Mouse (Mus musculus) neural tube, embryonic 11.5 days (tissue): ENCODE data around the gene Zfp442. TPM values are rescaled to one million over a fixed set of nuclear protein-coding genes. Genes with fewer than 3 reads are reported as not detected.
"Not testable (repeated sequence)": the region's sequence is repeated elsewhere in the genome, so short reads cannot be mapped to it uniquely, and the experiment has no call there.

ENCODE experiments used
- ATAC-seq: fragments of 200-750 bp; cut with Nextera tagmentation; 2 replicates; pipeline ENCODE4 v1.8.0; 2017; ENCODE audit warnings: moderate number of reproducible peaks, mild to moderate bottlenecking, moderate TSS enrichment, moderate library complexity; ENCODE audit not compliant: insufficient read depth, low FRiP score, low TSS enrichment
- DNase-seq: peaks from one replicate; pipeline ENCODE4 v3.0.0-alpha.2; 2015; ENCODE audit warnings: low spot score
- H3K27ac ChIP-seq: fragments of 300-500 bp; sonication (generic); 2 replicates; pipeline ENCODE4 v1.5.1; 2014; ENCODE audit warnings: low read depth, mild to moderate bottlenecking, low read length
- H3K27me3 ChIP-seq: fragments of 300-500 bp; sonication (generic); 2 replicates; pipeline ENCODE4 v1.6.1; 2014; ENCODE audit warnings: mild to moderate bottlenecking, low read length, mixed read lengths; ENCODE audit not compliant: control insufficient read depth, insufficient read depth
- H3K36me3 ChIP-seq: fragments of 300-500 bp; sonication (generic); 2 replicates; pipeline ENCODE4 v1.6.1; 2014; ENCODE audit warnings: mild to moderate bottlenecking, low read length, moderate library complexity, mixed read lengths; ENCODE audit not compliant: control insufficient read depth, insufficient read depth
- H3K4me1 ChIP-seq: fragments of 300-500 bp; sonication (generic); 2 replicates; pipeline ENCODE4 v1.6.1; 2014; ENCODE audit warnings: low read length, mixed read lengths; ENCODE audit not compliant: control insufficient read depth, insufficient read depth
- H3K4me2 ChIP-seq: fragments of 300-500 bp; sonication (generic); 2 replicates; pipeline ENCODE4 v1.6.1; 2014; ENCODE audit warnings: low read depth, mild to moderate bottlenecking, moderate library complexity
- H3K4me3 ChIP-seq: fragments of 300-500 bp; sonication (generic); 2 replicates; pipeline ENCODE4 v1.5.1; 2014; ENCODE audit warnings: low read depth, low read length
- H3K9ac ChIP-seq: fragments of 300-500 bp; sonication (generic); 2 replicates; pipeline ENCODE4 v1.6.1; 2014; ENCODE audit warnings: mild to moderate bottlenecking, low read length
- H3K9me3 ChIP-seq: fragments of 300-500 bp; sonication (generic); 2 replicates; pipeline ENCODE4 v1.6.1; 2016; ENCODE audit warnings: low read length; ENCODE audit not compliant: control insufficient read depth
- WGBS: fragments of 180-500 bp; shearing (Covaris S2); extraction: QIAGEN DNeasy Blood & Tissue Kit; methylation state at CpG from one replicate; pipeline ENCODE4 v1.1.7; 2014; 5-methylcytosine and 5-hydroxymethylcytosine counted together
- polyA plus RNA-seq: library from polyadenylated mRNA; unstranded; fragments of >200 nt; fragmentation: Nextera tagmentation; extraction: Ambion mirVana; gene quantifications from 2 replicates; pipeline ENCODE4 v1.2.1, GENCODE M21; 2014

Gene Zfp442
- 8.6 and 9.0 TPM in 2 replicates for polyA plus RNA-seq

DNA sequence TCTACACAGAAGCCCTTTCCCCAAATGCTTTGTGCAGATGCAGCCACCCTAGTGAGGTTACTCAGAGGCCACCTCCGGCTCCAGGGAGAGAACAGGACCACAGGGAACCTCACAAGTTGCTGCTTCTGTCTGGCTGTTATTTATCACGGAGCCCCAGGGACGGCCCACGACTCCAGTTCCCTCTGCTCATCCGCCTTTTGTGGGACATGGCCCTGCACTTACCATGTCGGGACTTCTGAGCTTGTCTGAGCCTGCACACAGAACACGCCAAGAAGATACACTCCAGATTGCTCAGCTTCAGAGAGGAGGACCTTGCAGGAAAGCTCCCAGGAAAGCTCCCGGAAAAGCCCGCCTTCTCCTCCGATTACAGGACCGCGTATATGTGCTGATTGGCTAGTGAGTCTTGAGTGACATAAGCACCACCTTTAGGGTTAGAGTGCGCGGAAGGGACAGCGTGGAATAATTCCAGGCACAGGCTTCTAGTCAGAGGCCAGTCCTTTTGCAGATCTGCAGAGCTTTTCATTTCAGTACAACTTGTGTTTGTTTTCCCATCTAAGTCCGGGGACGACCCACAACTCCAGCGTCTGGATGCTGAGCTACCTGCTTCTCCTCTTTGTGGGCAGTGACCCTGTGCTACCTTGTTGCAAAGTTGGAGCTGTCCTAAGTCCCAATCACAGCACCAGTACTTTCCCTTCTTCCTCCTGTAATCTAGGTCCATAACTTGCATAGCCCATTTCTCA lies at the start of gene Zfp442:
Gene Zfp442 (minus strand): TSS at position 307 of the 740 bp plus-strand sequence.
- not testable (repeated sequence) for H3K9me3 ChIP-seq, H3K36me3 ChIP-seq, H3K4me1 ChIP-seq, H3K27me3 ChIP-seq
- Histone ChIP-seq H3K4me2 (peak within 1 kb of the TSS; percentile 37), H3K9ac (peak within 1 kb of the TSS; percentile 39), H3K4me3 (peak within 1 kb of the TSS; percentile 41), H3K27ac (0 out of 2 replicates have a peak within 1 kb of the TSS, but pooled peaks have one; percentile 39)
- WGBS, result under 1% methylated on average over 18 of the region's 18 CpGs
- DNase-seq, result peak; percentile 66
- ATAC-seq, result peak; percentile 99

DNA sequence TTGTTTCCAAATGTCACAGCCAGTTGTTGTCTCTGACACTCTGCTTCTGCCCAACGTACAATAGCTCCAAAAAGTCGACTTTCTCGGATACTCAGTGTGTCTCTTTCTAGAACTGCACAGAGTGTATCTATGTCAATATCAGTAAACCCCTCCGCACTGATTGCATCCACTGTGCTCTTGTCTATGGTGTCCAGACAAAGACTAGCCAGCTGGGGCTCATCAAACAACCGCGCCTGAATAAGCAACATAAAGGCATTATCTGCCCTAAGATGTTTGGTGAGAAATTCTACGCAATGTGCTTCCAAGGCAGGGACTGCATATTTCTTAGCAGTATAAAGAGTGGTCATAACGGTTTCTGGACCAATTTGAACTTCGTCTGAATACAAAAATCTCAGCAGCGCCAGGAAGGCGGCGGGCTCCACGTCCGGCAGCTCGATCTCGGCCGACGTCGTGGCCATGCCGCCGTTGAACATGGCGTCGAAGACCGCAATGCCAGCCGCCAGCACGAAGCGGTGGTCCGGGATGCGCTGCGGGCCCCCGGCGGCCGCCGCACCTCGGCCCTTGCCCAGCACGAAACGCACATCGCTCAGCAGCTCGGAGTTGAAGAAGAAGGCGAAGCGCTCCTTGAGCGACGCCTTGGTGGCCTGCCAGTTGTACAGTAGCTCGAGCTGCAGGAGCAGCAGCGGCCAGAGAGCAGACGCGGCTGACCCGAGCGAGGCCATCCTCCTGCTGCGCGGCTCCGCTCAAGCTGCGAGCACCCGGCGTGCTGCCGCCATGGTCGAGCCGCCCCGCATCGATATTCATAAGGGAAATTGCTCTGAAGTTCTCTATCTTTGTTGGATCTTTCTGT lies 49.1 kb upstream of the Zfp442 start:
- peak overlapping the region; percentile 32 for H3K9ac ChIP-seq
- H3K27me3 ChIP-seq, H3K9me3 ChIP-seq, H3K36me3 ChIP-seq, H3K4me1 ChIP-seq, H3K27ac ChIP-seq: not testable (repeated sequence)
- WGBS, result 39% methylated on average over 59 of the region's 60 CpGs
- ATAC-seq (0 out of 2 replicates have a peak, but pooled peaks have one; percentile 60), DNase-seq (peak; percentile 12)
- H3K4me2 ChIP-seq, result peak overlapping the region; percentile 36
- H3K4me3 ChIP-seq, result peak overlapping the region; percentile 19

DNA sequence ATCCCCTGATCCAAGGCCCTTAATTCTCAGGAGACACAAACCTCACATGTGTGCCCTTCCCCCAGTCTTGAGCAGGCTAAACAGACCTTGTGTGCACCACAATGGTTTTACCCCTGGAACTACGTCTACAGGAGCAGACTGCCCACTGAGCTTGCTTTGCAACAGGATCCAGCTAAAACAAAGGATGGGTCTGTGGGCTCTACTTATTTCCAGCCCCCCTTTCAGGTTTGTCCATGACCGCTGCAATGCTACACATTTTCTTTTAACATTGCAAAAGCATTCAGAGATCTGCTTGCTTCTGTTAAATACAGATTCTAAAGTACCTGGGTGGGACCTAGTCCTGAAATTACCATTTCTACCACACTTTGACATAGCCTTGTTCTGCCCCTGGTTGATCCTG lies 41.7 kb upstream of the Zfp442 start:
- H3K4me1 ChIP-seq, result no peaks in the 10 kb centered on the region
- H3K4me2 ChIP-seq, result no peak overlapping the region
- H3K9me3 ChIP-seq, result no peaks in the 10 kb centered on the region
- no peak overlapping the region for H3K27ac ChIP-seq
- H3K27me3 ChIP-seq, result no peaks in the 10 kb centered on the region
- ATAC-seq, result no peak
- no peak for DNase-seq
- 73% methylated on average over 2 of the region's 2 CpGs for WGBS
- H3K4me3 ChIP-seq, result no peak overlapping the region
- H3K36me3 ChIP-seq, result no peaks in the 10 kb centered on the region
- H3K9ac ChIP-seq, result no peak overlapping the region

DNA sequence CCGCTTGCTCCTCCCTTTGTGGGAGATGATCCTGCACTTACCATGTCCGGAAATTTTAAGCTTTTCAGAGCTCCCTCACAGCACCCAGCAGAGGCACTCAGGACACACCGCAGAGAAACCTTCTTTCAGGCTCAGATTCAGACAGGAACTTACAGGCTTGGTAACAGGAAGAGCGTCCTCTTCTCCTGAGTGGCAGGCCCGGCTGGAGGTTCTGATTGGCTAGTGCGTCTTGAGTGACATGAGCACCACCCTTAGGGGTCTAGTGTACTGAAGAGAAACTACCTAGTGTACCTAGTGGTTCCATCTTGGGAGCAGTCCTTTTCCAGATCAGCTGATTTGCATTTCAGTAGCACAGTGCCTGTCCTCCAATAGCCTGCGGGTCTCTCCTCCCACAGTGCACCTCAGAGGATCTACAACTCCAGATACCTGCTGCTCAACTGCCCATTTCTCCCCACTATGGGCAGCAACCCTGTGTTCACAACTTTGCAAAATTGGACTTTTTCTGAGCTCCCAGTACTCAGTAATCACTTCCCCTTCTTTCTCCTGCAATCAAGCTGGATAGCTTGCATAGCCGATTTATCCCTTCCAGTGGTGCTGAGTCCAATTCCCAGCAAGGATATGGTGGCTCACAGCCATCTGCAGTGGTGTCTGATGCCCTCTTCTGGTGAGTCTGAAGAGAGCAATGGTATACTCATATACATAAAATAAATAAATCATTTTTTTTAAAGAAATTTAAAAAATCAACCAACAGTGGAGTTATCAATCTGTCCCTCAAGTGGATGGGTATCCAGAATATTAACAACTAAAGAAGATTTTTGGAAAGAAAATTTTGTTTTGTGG lies 33.9 kb upstream of the Zfp442 start, which contains the start of gene Zfp345:
Gene Zfp345 (minus strand): TSS at position 153 of the 840 bp plus-strand sequence.
- H3K4me3 ChIP-seq, H3K4me2 ChIP-seq, H3K9ac ChIP-seq, H3K4me1 ChIP-seq, H3K9me3 ChIP-seq, H3K36me3 ChIP-seq, H3K27ac ChIP-seq, ATAC-seq, DNase-seq, H3K27me3 ChIP-seq: not testable (repeated sequence)
- 71% methylated on average over 7 of the region's 8 CpGs for WGBS

DNA sequence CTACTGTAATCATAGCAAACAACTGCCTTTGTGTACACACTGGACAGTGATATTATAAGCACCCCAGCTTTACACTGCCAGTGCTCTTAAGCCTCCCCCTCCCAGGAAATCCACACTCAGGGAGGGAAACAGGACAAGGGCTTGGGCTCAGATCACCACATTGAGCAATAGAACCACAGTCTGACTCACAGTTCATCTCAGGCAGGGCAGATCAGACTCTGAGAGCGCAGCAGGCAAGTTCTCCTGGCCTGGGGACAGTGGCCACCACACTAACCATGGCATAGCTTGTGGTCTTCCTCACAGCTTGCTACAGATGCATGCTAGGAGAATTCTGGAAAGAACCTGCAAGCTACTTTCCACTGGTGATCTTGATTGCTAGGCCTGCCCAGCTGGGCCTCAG lies 12.2 kb downstream of the Zfp442 start:
- not testable (repeated sequence) for H3K36me3 ChIP-seq

DNA sequence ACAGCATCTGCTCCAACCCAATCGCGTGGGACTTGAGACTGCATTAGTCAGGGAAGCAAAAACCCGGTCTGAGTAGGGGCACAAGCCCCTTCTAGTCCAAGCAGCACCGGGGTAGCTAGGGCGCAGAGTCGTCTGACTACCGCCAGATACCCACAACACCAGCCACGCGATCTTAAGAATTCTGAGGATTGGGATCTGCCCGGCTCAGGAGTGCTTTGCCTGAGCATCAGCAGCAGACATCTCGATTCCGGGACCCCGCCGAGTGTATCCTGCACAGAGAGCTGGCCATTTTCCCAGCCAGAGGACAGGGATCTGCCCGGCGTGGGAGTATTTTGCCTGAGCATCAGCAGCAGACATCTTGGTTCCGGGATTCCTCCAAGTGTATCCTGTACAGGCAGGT lies 39.1 kb downstream of the Zfp442 start:
- not testable (repeated sequence) for H3K27me3 ChIP-seq, ATAC-seq, H3K4me3 ChIP-seq, H3K36me3 ChIP-seq, H3K4me2 ChIP-seq, DNase-seq, H3K9ac ChIP-seq, H3K27ac ChIP-seq, H3K9me3 ChIP-seq, H3K4me1 ChIP-seq
- 85% methylated on average over 17 of the region's 17 CpGs for WGBS

More for the DNA sequence above, 12.2 kb downstream of the Zfp442 start:
- ATAC-seq, H3K27me3 ChIP-seq, DNase-seq, H3K27ac ChIP-seq, H3K9me3 ChIP-seq, H3K4me3 ChIP-seq, H3K9ac ChIP-seq, H3K4me2 ChIP-seq, H3K4me1 ChIP-seq: not testable (repeated sequence)
- WGBS, result 94% methylated on average over 1 of the region's 1 CpGs

DNA sequence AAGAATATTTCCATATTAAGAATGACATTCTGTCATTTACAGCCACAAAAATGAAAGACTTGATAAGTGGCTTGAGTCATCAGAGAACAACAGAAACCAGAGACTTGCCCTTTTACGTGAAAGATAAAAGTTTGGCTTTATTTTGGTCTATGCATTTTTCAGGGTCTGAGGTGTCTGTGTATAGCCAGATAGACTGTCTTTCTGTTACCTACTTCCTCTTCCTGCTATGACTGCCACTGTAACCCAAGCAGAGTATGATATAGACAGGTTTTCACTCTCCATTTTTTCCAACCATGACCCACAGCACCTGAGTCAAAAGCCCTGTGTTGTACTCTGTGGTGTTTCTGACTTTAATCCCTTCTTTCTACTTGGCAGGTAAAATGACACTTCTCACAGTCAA lies 61.1 kb downstream of the Zfp442 start:
- Histone ChIP-seq H3K27ac (no peak overlapping the region), H3K9ac (no peak overlapping the region), H3K9me3 (peaks cover 2% of the 10 kb centered on the region; the same call in 1 of the 2 replicates), H3K4me1 (no peaks in the 10 kb centered on the region), H3K27me3 (no peaks in the 10 kb centered on the region), H3K36me3 (no peaks in the 10 kb centered on the region), H3K4me2 (no peak overlapping the region), H3K4me3 (no peak overlapping the region)
- DNase-seq (no peak), ATAC-seq (no peak)
- WGBS, result 94% methylated on average over 1 of the region's 1 CpGs

DNA sequence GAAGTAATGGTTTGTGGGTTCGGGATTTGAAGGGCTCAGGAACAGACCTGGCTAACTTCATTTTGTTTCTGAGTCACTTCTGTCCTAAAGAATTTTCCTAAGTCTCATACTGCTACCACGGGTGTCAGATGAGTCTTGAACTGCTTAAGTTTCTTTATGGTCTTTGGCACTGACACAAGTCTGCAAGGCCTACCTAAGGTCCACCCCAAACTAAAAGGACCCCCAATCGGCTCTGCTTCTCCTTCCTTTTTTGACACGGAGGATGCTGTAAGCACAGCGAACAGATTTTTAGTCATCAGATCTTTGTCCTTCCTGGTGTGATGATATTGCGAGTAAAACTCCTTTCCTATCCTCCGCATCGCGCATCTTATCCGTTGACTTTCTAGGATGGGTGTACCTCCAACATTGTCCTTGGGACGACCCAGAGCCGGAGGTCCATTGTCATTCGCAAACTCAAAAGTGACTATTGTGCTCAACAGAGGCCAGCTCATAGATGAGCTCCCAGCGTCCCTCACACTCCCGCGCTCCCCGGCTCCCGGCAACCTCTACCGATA lies 65.7 kb downstream of the Zfp442 start:
- not testable (repeated sequence) for H3K9me3 ChIP-seq, H3K27ac ChIP-seq, H3K36me3 ChIP-seq, H3K9ac ChIP-seq, H3K4me1 ChIP-seq, H3K4me2 ChIP-seq, DNase-seq, H3K27me3 ChIP-seq, H3K4me3 ChIP-seq, ATAC-seq
- WGBS, result 96% methylated on average over 15 of the region's 19 CpGs
